Mouse (Mus musculus): ENCODE results near the gene Foxk2. TPM values are rescaled to one million over a fixed set of nuclear protein-coding genes. Genes with fewer than 3 reads are reported as not detected.

Gene Foxk2
- polyA plus RNA-seq, 1 experiment from 2014 or later, result 6.2 TPM

GRCm38 (mm10) chr11:121260211-121260906 is 569 bp downstream of the Foxk2 start:
- 0 out of 2 replicates have a peak, but pooled peaks cover 12% of the 10 kb centered on the region for H3K36me3 ChIP-seq (ENCODE audit: insufficient read depth, low read length)
- DNase-seq (ENCODE audit: low spot score), result peak; percentile 38
- TF ChIP-seq CTCF (IDR thresholded peaks at IDR 0.05; ENCODE audit: low read depth), result no peak
- H3K4me3 ChIP-seq (replicated peaks; ENCODE audit: low read depth, low read length), result peak overlapping the region; percentile 91
- peak overlapping the region; percentile 86 for H3K27ac ChIP-seq
- ATAC-seq (replicated peaks; ENCODE audit: low FRiP score, low read depth), result peak; percentile 27
- no peaks in the 10 kb centered on the region for H3K27me3 ChIP-seq (ENCODE audit: insufficient read depth, low read length)
- under 1% methylated on average over 49 of the region's 60 CpGs for WGBS
- peak overlapping the region; percentile 97 for H3K9ac ChIP-seq (ENCODE audit: low read depth, low read length)
- H3K9me3 ChIP-seq (replicated peaks; ENCODE audit: low read length), result no peaks in the 10 kb centered on the region
- H3K4me1 ChIP-seq (replicated peaks; ENCODE audit: insufficient read depth, low read length), result peaks cover 18% of the 10 kb centered on the region; the same call in 1 of the 2 replicates
- H3K4me2 ChIP-seq (ENCODE audit: low read length), result peak overlapping the region; percentile 87

GRCm38 (mm10) chr11:121261074-121261473 is 1.3 kb downstream of the Foxk2 start:
- no peaks in the 10 kb centered on the region for H3K9me3 ChIP-seq (replicated peaks; ENCODE audit: low read length)
- ATAC-seq (replicated peaks; ENCODE audit: low FRiP score, low read depth), result no peak
- no peak overlapping the region for H3K27ac ChIP-seq
- TF ChIP-seq CTCF (IDR thresholded peaks at IDR 0.05; ENCODE audit: low read depth), result no peak
- 0 out of 2 replicates have a peak, but pooled peaks cover 7% of the 10 kb centered on the region for H3K36me3 ChIP-seq (ENCODE audit: insufficient read depth, low read length)
- H3K27me3 ChIP-seq (ENCODE audit: insufficient read depth, low read length), result no peaks in the 10 kb centered on the region
- peak overlapping the region; percentile 97 for H3K9ac ChIP-seq (ENCODE audit: low read depth, low read length)
- no peak for DNase-seq (ENCODE audit: low spot score)
- 34% methylated on average over 2 of the region's 2 CpGs for WGBS
- H3K4me2 ChIP-seq (ENCODE audit: low read length), result peak overlapping the region; percentile 87
- peaks cover 18% of the 10 kb centered on the region; the same call in 1 of the 2 replicates for H3K4me1 ChIP-seq (replicated peaks; ENCODE audit: insufficient read depth, low read length)
- H3K4me3 ChIP-seq (replicated peaks; ENCODE audit: low read depth, low read length), result peak overlapping the region; percentile 91

GRCm38 (mm10) chr11:121277516-121277915 is 17.7 kb downstream of the Foxk2 start:
- 87% methylated on average over 8 of the region's 8 CpGs for WGBS
- no peak overlapping the region for H3K4me2 ChIP-seq (ENCODE audit: low read length)
- DNase-seq (ENCODE audit: low spot score) (no peak), ATAC-seq (replicated peaks; ENCODE audit: low FRiP score, low read depth) (no peak)
- no peaks in the 10 kb centered on the region for H3K36me3 ChIP-seq (ENCODE audit: insufficient read depth, low read length)
- H3K27ac ChIP-seq, result no peak overlapping the region
- no peaks in the 10 kb centered on the region for H3K9me3 ChIP-seq (replicated peaks; ENCODE audit: low read length)
- H3K4me3 ChIP-seq (replicated peaks; ENCODE audit: low read depth, low read length), result no peak overlapping the region
- H3K27me3 ChIP-seq (ENCODE audit: insufficient read depth, low read length), result no peaks in the 10 kb centered on the region
- no peaks in the 10 kb centered on the region for H3K4me1 ChIP-seq (replicated peaks; ENCODE audit: insufficient read depth, low read length)
- TF ChIP-seq CTCF (IDR thresholded peaks at IDR 0.05; ENCODE audit: low read depth), result no peak
- H3K9ac ChIP-seq (ENCODE audit: low read depth, low read length), result no peak overlapping the region

DNA sequence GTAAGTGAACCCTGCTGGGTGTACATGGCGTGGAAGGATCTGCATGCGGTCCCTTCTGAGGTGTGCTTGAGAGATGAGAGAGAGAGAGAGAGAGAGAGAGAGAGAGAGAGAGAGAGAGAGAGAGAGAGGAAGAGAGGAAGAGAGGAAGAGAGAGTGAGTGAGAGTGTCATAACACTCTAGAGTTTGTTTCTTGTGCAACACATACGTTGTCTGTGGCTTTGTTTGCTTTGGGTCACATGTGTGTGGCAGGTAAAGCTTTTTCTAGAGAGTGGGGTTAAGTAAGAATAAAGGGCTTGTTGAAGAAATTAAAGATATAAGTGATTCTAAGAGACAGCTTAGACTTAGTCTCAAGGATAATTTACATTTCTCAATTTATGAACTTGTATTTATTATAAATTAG is 18.2 kb downstream of the Foxk2 start:
- H3K27ac ChIP-seq, result no peak overlapping the region
- no peak for TF ChIP-seq CTCF (IDR thresholded peaks at IDR 0.05; ENCODE audit: low read depth)
- no peak overlapping the region for H3K9ac ChIP-seq (ENCODE audit: low read depth, low read length)
- no peaks in the 10 kb centered on the region for H3K9me3 ChIP-seq (replicated peaks; ENCODE audit: low read length)
- DNase-seq (ENCODE audit: low spot score), result no peak
- WGBS, result 90% methylated on average over 3 of the region's 3 CpGs
- no peak for ATAC-seq (replicated peaks; ENCODE audit: low FRiP score, low read depth)
- no peak overlapping the region for H3K4me2 ChIP-seq (ENCODE audit: low read length)
- H3K4me1 ChIP-seq (replicated peaks; ENCODE audit: insufficient read depth, low read length), result no peaks in the 10 kb centered on the region
- H3K4me3 ChIP-seq (replicated peaks; ENCODE audit: low read depth, low read length), result no peak overlapping the region
- no peaks in the 10 kb centered on the region for H3K27me3 ChIP-seq (ENCODE audit: insufficient read depth, low read length)
- H3K36me3 ChIP-seq (ENCODE audit: insufficient read depth, low read length), result no peaks in the 10 kb centered on the region

GRCm38 (mm10) chr11:121282911-121283310 is 23.1 kb downstream of the Foxk2 start:
- Histone ChIP-seq H3K4me3 (replicated peaks; ENCODE audit: low read depth, low read length) (no peak overlapping the region), H3K4me2 (ENCODE audit: low read length) (no peak overlapping the region), H3K4me1 (replicated peaks; ENCODE audit: insufficient read depth, low read length) (no peaks in the 10 kb centered on the region), H3K36me3 (ENCODE audit: insufficient read depth, low read length) (peaks cover 16% of the 10 kb centered on the region), H3K9me3 (replicated peaks; ENCODE audit: low read length) (no peaks in the 10 kb centered on the region), H3K9ac (ENCODE audit: low read depth, low read length) (no peak overlapping the region), H3K27me3 (ENCODE audit: insufficient read depth, low read length) (no peaks in the 10 kb centered on the region), H3K27ac (no peak overlapping the region)
- no peak for TF ChIP-seq CTCF (IDR thresholded peaks at IDR 0.05; ENCODE audit: low read depth)
- DNase-seq (ENCODE audit: low spot score), result no peak
- 71% methylated on average over 6 of the region's 6 CpGs for WGBS
- ATAC-seq (replicated peaks; ENCODE audit: low FRiP score, low read depth), result no peak

DNA sequence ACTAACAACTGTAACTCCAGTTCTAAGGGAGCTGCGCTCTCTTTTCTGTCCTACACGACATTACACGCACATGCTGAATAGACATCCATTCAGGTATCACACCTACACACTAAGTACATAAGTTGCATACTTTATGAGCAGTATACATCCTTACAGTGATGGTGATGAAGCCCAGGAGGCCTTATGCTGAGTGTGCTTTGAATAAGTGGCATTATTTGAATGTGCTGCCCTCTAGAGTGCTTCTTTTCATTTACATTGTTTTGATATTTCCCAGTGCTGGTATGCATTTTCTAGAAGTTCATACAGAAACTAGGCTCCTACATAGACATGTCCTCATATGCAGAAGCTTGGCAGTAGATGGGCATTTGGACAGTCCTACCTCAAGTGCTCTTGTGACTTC is 30.1 kb downstream of the Foxk2 start:
- H3K4me3 ChIP-seq (replicated peaks; ENCODE audit: low read depth, low read length), result no peak overlapping the region
- no peaks in the 10 kb centered on the region for H3K4me1 ChIP-seq (replicated peaks; ENCODE audit: insufficient read depth, low read length)
- 96% methylated on average over 3 of the region's 3 CpGs for WGBS
- ATAC-seq (replicated peaks; ENCODE audit: low FRiP score, low read depth), result no peak
- TF ChIP-seq CTCF (IDR thresholded peaks at IDR 0.05; ENCODE audit: low read depth), result peak; percentile 48
- peaks cover 45% of the 10 kb centered on the region for H3K36me3 ChIP-seq (ENCODE audit: insufficient read depth, low read length)
- peak; percentile 15 for DNase-seq (ENCODE audit: low spot score)
- H3K27ac ChIP-seq, result no peak overlapping the region
- no peak overlapping the region for H3K9ac ChIP-seq (ENCODE audit: low read depth, low read length)
- H3K27me3 ChIP-seq (ENCODE audit: insufficient read depth, low read length), result no peaks in the 10 kb centered on the region
- H3K9me3 ChIP-seq (replicated peaks; ENCODE audit: low read length), result no peaks in the 10 kb centered on the region
- H3K4me2 ChIP-seq (ENCODE audit: low read length), result no peak overlapping the region
